Mouse (Mus musculus) liver, embryonic 14.5 days (tissue): ENCODE results near the gene Hdac4. TPM values are rescaled to one million over a fixed set of nuclear protein-coding genes. Genes with fewer than 3 reads are reported as not detected.

Source experiments
- ATAC-seq: fragments of 200-750 bp; cut with Nextera tagmentation; 2 replicates; pipeline ENCODE4 v1.8.0; 2017; ENCODE audit warnings: moderate number of reproducible peaks, mild to moderate bottlenecking, moderate library complexity; ENCODE audit not compliant: insufficient read depth
- DNase-seq, 3 experiments: peaks; one replicate each; pipeline ENCODE4 v3.0.0-alpha.2; 2012 to 2013; ENCODE audit warnings: low read depth in 3 of 3, low spot score in 3 of 3
- H3K27ac ChIP-seq: fragments of 300-500 bp; sonication (generic); 2 replicates; pipeline ENCODE4 v1.5.1; 2014; ENCODE audit warnings: moderate library complexity, mild to moderate bottlenecking, control low read depth, inconsistent platforms
- H3K27me3 ChIP-seq: fragments of 300-500 bp; sonication (generic); 2 replicates; pipeline ENCODE4 v1.6.1; 2014; ENCODE audit warnings: mild to moderate bottlenecking, low read length, moderate library complexity; ENCODE audit not compliant: control insufficient read depth, insufficient read depth
- H3K36me3 ChIP-seq: fragments of 300-500 bp; sonication (generic); replicated peaks from 2 replicates; pipeline ENCODE4 v1.6.1; 2014; ENCODE audit warnings: low read depth; ENCODE audit not compliant: control insufficient read depth, insufficient read depth
- H3K4me1 ChIP-seq, 2 experiments: fragments of 200-500 bp in 1 of 2; fragments of 300-500 bp in 1 of 2; sonication (generic) in 1 of 2; replicated peaks; 2 replicates each; pipeline ENCODE4 v1.6.1; 2012 to 2014; ENCODE audit warnings: antibody characterized with exemption in 1 of 2, inconsistent platforms in 1 of 2, low read length in 1 of 2; ENCODE audit not compliant: control insufficient read depth in 2 of 2, insufficient read depth in 2 of 2
- H3K4me2 ChIP-seq: fragments of 300-500 bp; sonication (generic); 2 replicates; pipeline ENCODE4 v1.6.1; 2014; ENCODE audit warnings: low read depth, mild to moderate bottlenecking, control low read depth, moderate library complexity
- H3K4me3 ChIP-seq, 2 experiments: fragments of 200-500 bp in 1 of 2; fragments of 300-500 bp in 1 of 2; sonication (generic) in 1 of 2; 2 replicates each; pipeline ENCODE4 v1.5.1; 2012 to 2014; ENCODE audit warnings: low read depth in 2 of 2, low read length in 2 of 2, mild to moderate bottlenecking in 2 of 2, control low read depth in 1 of 2, inconsistent platforms in 1 of 2, moderate library complexity in 1 of 2; ENCODE audit not compliant: insufficient read depth in 1 of 2
- H3K9ac ChIP-seq: fragments of 300-500 bp; sonication (generic); replicated peaks from 2 replicates; pipeline ENCODE4 v1.6.1; 2014; ENCODE audit warnings: mild to moderate bottlenecking, control low read depth, moderate library complexity
- H3K9me3 ChIP-seq: fragments of 300-500 bp; sonication (generic); 2 replicates; pipeline ENCODE4 v1.6.1; 2016; ENCODE audit warnings: low read length, mixed read lengths; ENCODE audit not compliant: control insufficient read depth
- CTCF ChIP-seq: IDR thresholded peaks from 2 replicates; pipeline ENCODE4 v1.5.1; 2016; ENCODE audit warnings: antibody characterized with exemption, low read depth, control low read depth
- EP300 ChIP-seq: IDR thresholded peaks from 2 replicates; pipeline ENCODE4 v1.6.1; 2016; ENCODE audit warnings: antibody characterized with exemption, low read depth
- WGBS: fragments of 180-500 bp; shearing (Covaris S2); extraction: QIAGEN DNeasy Blood & Tissue Kit; methylation state at CpG from one replicate; pipeline ENCODE4 v1.1.7; 2014; ENCODE audit not compliant: insufficient replicate concordance; 5-methylcytosine and 5-hydroxymethylcytosine counted together
- polyA plus RNA-seq, 2 experiments: library from polyadenylated mRNA; depleted of rRNA in 1 of 2; stranded (reverse) in 1 of 2; unstranded in 1 of 2; fragments of >200 nt; fragmentation: Nextera tagmentation in 1 of 2; extraction: Ambion mirVana in 1 of 2; gene quantifications; 2 replicates each; pipeline versions ENCODE4 v1.2.1 to v1.2.3; 2012 to 2014

Gene Hdac4
- polyA plus RNA-seq, 2 experiments, result 1.5 to 3.1 TPM

DNA sequence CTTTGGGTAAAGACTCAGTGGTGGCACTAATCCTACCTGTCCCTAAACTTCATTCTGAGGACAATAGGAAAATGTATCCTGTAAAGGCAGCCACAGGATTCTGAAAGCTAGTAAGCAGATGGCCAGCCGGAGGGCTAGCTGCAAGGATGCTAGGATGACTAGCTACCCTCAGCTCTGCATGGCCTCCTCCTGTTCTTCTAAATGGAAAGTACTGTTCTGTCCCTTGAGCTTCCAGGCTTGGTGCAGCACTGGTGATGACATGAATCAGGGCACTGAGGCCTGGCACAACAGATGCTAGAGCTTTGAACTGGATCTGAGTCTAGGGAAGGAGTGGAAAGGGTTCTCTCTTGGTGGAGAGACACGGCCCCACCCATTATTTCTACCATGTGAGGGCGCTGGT, 150.6 kb downstream of the Hdac4 start:
- 65% methylated on average over 3 of the region's 3 CpGs for WGBS
- H3K9me3 ChIP-seq, result no peaks in the 10 kb centered on the region
- TF ChIP-seq CTCF (no peak), EP300 (no peak)

DNA sequence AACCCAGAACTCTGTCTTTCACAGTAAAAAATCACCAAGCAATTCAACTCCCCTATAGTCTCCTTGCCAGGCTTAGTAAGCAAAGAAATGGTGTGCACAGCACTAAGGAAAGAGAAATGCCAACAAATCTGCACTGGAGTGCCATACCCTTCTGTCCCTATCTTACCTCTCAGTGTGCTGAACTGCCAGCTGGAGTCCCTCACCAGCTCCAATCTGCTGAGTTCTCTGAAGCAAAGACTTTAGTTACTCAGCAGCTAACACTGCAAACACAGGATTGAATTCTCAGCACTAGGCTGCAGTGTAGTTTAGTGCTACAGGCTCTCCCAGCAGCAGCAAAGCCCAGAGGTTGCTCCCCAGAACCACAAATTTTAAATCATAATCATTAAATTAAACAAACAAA, 151.5 kb downstream of the Hdac4 start:
- H3K4me2 ChIP-seq, result no peak overlapping the region
- DNase-seq (no peak), ATAC-seq (no peak)
- no peaks in the 10 kb centered on the region for H3K27me3 ChIP-seq
- no peaks in the 10 kb centered on the region for H3K36me3 ChIP-seq
- H3K4me3 ChIP-seq, result no peak overlapping the region
- no peak overlapping the region for H3K27ac ChIP-seq
- no peaks in the 10 kb centered on the region for H3K9me3 ChIP-seq
- 0 out of 4 replicates have a peak, but pooled peaks cover 0 to under 1% of the 10 kb centered on the region in 2 experiments for H3K4me1 ChIP-seq
- no peak overlapping the region for H3K9ac ChIP-seq
- TF ChIP-seq EP300 (no peak), CTCF (no peak)

More for the DNA sequence above, 150.6 kb downstream of the Hdac4 start:
- H3K4me3 ChIP-seq, result no peak overlapping the region
- H3K9ac ChIP-seq, result no peak overlapping the region
- H3K27me3 ChIP-seq, result no peaks in the 10 kb centered on the region
- no peak overlapping the region for H3K27ac ChIP-seq
- no peak for DNase-seq
- no peaks in the 10 kb centered on the region for H3K36me3 ChIP-seq
- H3K4me2 ChIP-seq, result no peak overlapping the region
- 0 out of 4 replicates have a peak, but pooled peaks cover 0 to 4% of the 10 kb centered on the region in 2 experiments for H3K4me1 ChIP-seq
- no peak for ATAC-seq

DNA sequence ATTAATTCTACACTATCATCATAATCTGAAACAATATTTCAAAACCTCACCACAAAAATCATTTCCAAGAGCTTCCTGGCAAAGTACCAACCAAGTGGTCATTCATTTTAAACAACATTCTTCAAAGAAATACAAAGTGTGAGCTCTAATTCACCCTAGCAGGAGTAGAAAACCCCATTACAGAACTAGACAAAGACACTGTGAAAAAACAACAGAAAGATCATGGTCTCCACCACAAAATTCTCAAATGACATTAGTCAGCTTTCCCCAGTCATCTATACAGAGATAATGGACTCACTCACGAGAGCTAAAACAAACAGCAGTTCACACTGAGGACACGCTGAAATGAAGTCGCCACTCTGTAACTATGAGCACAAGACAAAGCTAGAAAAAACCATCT, 153.4 kb downstream of the Hdac4 start:
- DNase-seq (no peak), ATAC-seq (no peak)
- Histone ChIP-seq H3K4me3 (no peak overlapping the region), H3K9ac (no peak overlapping the region), H3K4me2 (no peak overlapping the region), H3K4me1 (no peaks in the 10 kb centered on the region), H3K27me3 (no peaks in the 10 kb centered on the region), H3K36me3 (no peaks in the 10 kb centered on the region), H3K27ac (no peak overlapping the region), H3K9me3 (no peaks in the 10 kb centered on the region)
- WGBS, result 60% methylated on average over 3 of the region's 3 CpGs
- TF ChIP-seq EP300 (no peak), CTCF (no peak)

DNA sequence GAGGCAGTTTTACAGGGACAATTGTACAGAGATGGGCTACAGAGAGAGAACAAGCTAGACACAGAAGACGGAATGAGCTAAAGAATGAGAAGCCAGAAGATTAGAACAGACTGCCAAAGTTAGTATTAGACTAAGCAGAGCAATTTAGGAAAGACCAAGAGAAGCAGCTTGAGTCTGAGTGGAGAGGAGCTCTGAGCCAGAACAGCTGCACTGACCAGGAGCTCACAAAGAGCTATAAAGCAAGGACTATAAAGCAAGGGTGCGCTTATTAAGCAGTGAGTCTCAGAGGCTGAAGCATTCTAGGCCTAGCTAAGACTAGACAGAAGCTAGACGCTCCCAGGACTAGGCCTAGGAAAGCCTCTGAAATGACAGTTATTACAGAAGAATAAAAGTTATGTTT, 154.2 kb downstream of the Hdac4 start:
- Histone ChIP-seq H3K9me3 (no peaks in the 10 kb centered on the region), H3K27me3 (no peaks in the 10 kb centered on the region), H3K9ac (no peak overlapping the region), H3K4me2 (no peak overlapping the region), H3K36me3 (no peaks in the 10 kb centered on the region), H3K4me3 (no peak overlapping the region), H3K4me1 (no peaks in the 10 kb centered on the region), H3K27ac (no peak overlapping the region)
- TF ChIP-seq CTCF (no peak), EP300 (no peak)
- ATAC-seq (no peak), DNase-seq (no peak)
- WGBS, result 74% methylated on average over 3 of the region's 3 CpGs

DNA sequence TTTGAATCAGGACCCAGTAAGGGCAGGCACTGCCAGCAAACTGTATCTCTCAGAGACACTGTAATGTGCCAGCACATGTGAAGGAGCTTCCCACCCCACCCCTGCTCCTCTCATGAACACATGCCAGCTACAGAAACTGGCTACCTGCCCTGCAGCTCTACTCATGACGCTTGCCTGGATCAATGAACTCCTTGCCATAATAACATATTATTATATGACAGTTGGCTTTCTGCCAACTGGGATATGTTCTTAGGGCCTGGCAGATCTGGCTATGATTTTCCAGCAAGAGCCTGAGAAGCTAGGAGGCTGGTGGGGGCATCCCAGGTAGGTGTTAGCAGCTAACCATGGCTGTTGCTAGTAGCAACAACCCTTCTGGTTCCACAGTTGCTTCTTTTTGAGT, 156.8 kb downstream of the Hdac4 start:
- Histone ChIP-seq H3K27me3 (no peaks in the 10 kb centered on the region), H3K4me3 (no peak overlapping the region), H3K9ac (no peak overlapping the region), H3K36me3 (no peaks in the 10 kb centered on the region), H3K27ac (no peak overlapping the region), H3K4me2 (no peak overlapping the region), H3K4me1 (no peaks in the 10 kb centered on the region), H3K9me3 (no peaks in the 10 kb centered on the region)
- no peak for ATAC-seq
- TF ChIP-seq EP300 (no peak), CTCF (no peak)
- DNase-seq, result no peak
- WGBS, result 68% methylated on average over 1 of the region's 1 CpGs
